15 mouse cellular contexts compared by ENCODE assay signal in the genomic region with DNA sequence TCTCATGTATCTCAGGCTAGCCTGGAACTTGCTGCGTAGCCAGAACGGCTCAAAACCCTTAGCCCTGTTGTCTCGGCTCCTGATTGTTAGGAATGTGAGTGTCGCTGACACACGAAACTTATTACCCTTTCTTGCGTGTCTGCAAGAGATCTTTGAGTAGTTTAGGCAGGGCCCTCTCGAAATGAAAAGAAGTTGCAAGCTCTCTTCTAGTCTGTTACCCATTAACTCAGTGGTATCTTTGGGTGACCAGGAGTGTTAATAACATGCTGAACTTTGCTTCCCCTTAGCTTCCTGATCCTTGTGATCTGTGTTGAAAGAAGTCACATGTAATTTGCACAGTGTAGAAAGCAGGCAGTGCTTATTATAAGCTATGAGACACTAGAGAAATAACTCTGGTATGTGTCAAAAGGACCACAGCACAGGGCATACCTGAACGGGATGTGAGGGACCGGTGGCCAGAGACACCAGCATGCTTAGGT. TPM values are rescaled to one million over a fixed set of nuclear protein-coding genes. Genes with fewer than 3 reads are reported as not detected.
DNase-seq lines count a peak whose midpoint lies in the region; ATAC-seq and TF ChIP-seq lines count a peak whose summit lies in the region.
"Had no signal": no experiment of that assay in that cellular context is flagged by ENCODE, and none has a peak within 500 bp of the region (broad histone marks: within the 10 kb centered on the region; RNA-seq: fewer than 3 reads in every experiment).

No protein-coding gene starts in this region.

- WGBS in bone marrow, adult 2 months: 49% methylated on average over 9 of the region's 9 CpGs
- WGBS in midbrain, embryonic 11.5 days: 87% methylated on average over 9 of the region's 9 CpGs

- H3K4me3 ChIP-seq in bone marrow, adult 2 months (replicated peaks; ENCODE audit: control insufficient read depth, low read depth, low read length): no peak overlapping the region
- H3K4me3 ChIP-seq in midbrain, embryonic 11.5 days (ENCODE audit: low read depth, low read length): no peak overlapping the region
- H3K4me3 ChIP-seq: embryonic facial prominence, embryonic 15.5 days; heart, embryonic 10.5 days; left cerebral cortex, adult 2 months; megakaryocyte, embryonic 14.5 days; neural tube, embryonic 12.5 days had no signal

- peaks cover 1% of the 10 kb centered on the region for H3K4me1 ChIP-seq in bone marrow, adult 2 months (ENCODE audit: control insufficient read depth, insufficient read depth, low read length)
- H3K4me1 ChIP-seq in midbrain, embryonic 11.5 days (ENCODE audit: control insufficient read depth, insufficient read depth, low read length): no peaks in the 10 kb centered on the region; the same call in 1 of the 2 replicates

- no peaks in the 10 kb centered on the region for H3K36me3 ChIP-seq in midbrain, embryonic 11.5 days (ENCODE audit: control insufficient read depth, insufficient read depth, low read length)
- H3K36me3 ChIP-seq: embryonic facial prominence, embryonic 15.5 days; neural tube, embryonic 12.5 days had no signal

- peak; percentile 28 for ATAC-seq in granulocyte monocyte progenitor cell, adult 5-6 weeks (replicated peaks; ENCODE audit: poor library complexity, severe bottlenecking)
- no peak for ATAC-seq in midbrain, embryonic 11.5 days (ENCODE audit: low FRiP score)

- H3K27me3 ChIP-seq in midbrain, embryonic 11.5 days (ENCODE audit: control insufficient read depth, insufficient read depth, low read length): no peaks in the 10 kb centered on the region
- H3K27me3 ChIP-seq: embryonic facial prominence, embryonic 15.5 days; neural tube, embryonic 12.5 days had no signal

- H3K27ac ChIP-seq in bone marrow, adult 2 months (ENCODE audit: control insufficient read depth, insufficient read depth, low read depth, low read length, poor library complexity): peak overlapping the region; percentile 94
- no peak overlapping the region for H3K27ac ChIP-seq in midbrain, embryonic 11.5 days (ENCODE audit: low read depth, low read length)
- H3K27ac ChIP-seq: embryonic facial prominence, embryonic 15.5 days; heart, embryonic 10.5 days; left cerebral cortex, adult 2 months; neural tube, embryonic 12.5 days had no signal

- H3K4me2 ChIP-seq in midbrain, embryonic 11.5 days: no peak overlapping the region
- H3K4me2 ChIP-seq: embryonic facial prominence, embryonic 15.5 days; neural tube, embryonic 12.5 days had no signal

- no peak for TF ChIP-seq CTCF in bone marrow, adult 2 months (IDR thresholded peaks at IDR 0.05; ENCODE audit: control insufficient read depth, insufficient read depth, low read length)

- peak; percentile 45 to 77 for DNase-seq in kidney, postnatal 36 days
- DNase-seq in lung, postnatal 25 days (ENCODE audit: low spot score): peak; percentile 66
- no peak for DNase-seq in left cerebral cortex, adult 11 months (ENCODE audit: low spot score)
- no peak for DNase-seq in midbrain, embryonic 11.5 days (ENCODE audit: low spot score, missing footprints)
- no peak for DNase-seq in cerebellum, adult 11-12 months
- DNase-seq: cerebellum, adult 8-10 months; right cerebral cortex, postnatal 25 days; thymus, adult 18-20 months had no signal

- H3K9me3 ChIP-seq in midbrain, embryonic 11.5 days (ENCODE audit: control insufficient read depth, low read length): no peaks in the 10 kb centered on the region
- H3K9me3 ChIP-seq: embryonic facial prominence, embryonic 15.5 days; heart, embryonic 10.5 days; megakaryocyte, embryonic 14.5 days; neural tube, embryonic 12.5 days had no signal

- H3K9ac ChIP-seq in midbrain, embryonic 11.5 days (ENCODE audit: low read length): no peak overlapping the region
- H3K9ac ChIP-seq: embryonic facial prominence, embryonic 15.5 days; neural tube, embryonic 12.5 days had no signal

- TF ChIP-seq POLR2A in bone marrow, adult 2 months (IDR thresholded peaks at IDR 0.05; ENCODE audit: borderline replicate concordance, control insufficient read depth, low read depth, low read length): no peak

RNA-seq across cellular contexts. Expression of a gene that starts 43.4 kb away (rescaled TPM):
- polyA plus RNA-seq in bone marrow, adult 2 months (2011; ENCODE audit: insufficient read depth, insufficient read length, low replicate concordance, missing spikeins): 2,479 and 3,710 TPM in 2 replicates
- total RNA-seq in granulocyte monocyte progenitor cell, adult 5-6 weeks (2014; fragmentation: Nextera tagmentation): 11,615 and 12,636 TPM in 2 replicates
- 9,337 and 10,965 TPM in 2 replicates for total RNA-seq in granulocyte monocyte progenitor cell, adult 5-6 weeks (2017)
- 4,628 and 4,661 TPM in 2 replicates for polyA plus RNA-seq in midbrain, embryonic 11.5 days (2014; fragmentation: Nextera tagmentation; extraction: Ambion mirVana)

RNA-seq across cellular contexts. Expression of a gene that starts 55.5 kb away (rescaled TPM):
- 0.83 and 2.3 TPM in 2 replicates for polyA plus RNA-seq in bone marrow, adult 2 months (2011; ENCODE audit: insufficient read depth, insufficient read length, low replicate concordance, missing spikeins)
- 5.5 and 11.3 TPM in 2 replicates for total RNA-seq in granulocyte monocyte progenitor cell, adult 5-6 weeks (2014; fragmentation: Nextera tagmentation)
- 8.9 and 11.5 TPM in 2 replicates for total RNA-seq in granulocyte monocyte progenitor cell, adult 5-6 weeks (2017)
- 9.8 and 12.3 TPM in 2 replicates for polyA plus RNA-seq in midbrain, embryonic 11.5 days (2014; fragmentation: Nextera tagmentation; extraction: Ambion mirVana)

Comparison
In these comparisons a context has a peak if more than half of its experiments do, and no peak if none do; other contexts are left out.
1. DNase-seq: peak in kidney, postnatal 36 days (2 of 2) and lung, postnatal 25 days (single experiment); none in left cerebral cortex, adult 11 months (single experiment), midbrain, embryonic 11.5 days (single experiment) and cerebellum, adult 11-12 months (single experiment).